Mouse (Mus musculus) heart, embryonic 14.5 days (tissue): ENCODE data around the gene Carhsp1. TPM values are rescaled to one million over a fixed set of nuclear protein-coding genes. Genes with fewer than 3 reads are reported as not detected.

ENCODE experiments used
- ATAC-seq: fragments of 200-750 bp; cut with Nextera tagmentation; 2 replicates; pipeline ENCODE4 v1.8.0; 2017; ENCODE audit warnings: low read depth, moderate TSS enrichment; ENCODE audit not compliant: insufficient number of reproducible peaks, insufficient read depth, low FRiP score
- H3K27ac ChIP-seq, 2 experiments: fragments of 200-500 bp in 1 of 2; fragments of 300-500 bp in 1 of 2; sonication (generic) in 1 of 2; replicated peaks in 1 of 2; 2 replicates each; pipeline ENCODE4 v1.5.1; 2012 to 2014; ENCODE audit warnings: low read depth in 2 of 2, low read length in 2 of 2, control low read depth in 1 of 2, mild to moderate bottlenecking in 1 of 2, mixed read lengths in 1 of 2; ENCODE audit not compliant: control insufficient read depth in 1 of 2, insufficient read depth in 1 of 2
- H3K27me3 ChIP-seq: fragments of 300-500 bp; sonication (generic); 2 replicates; pipeline ENCODE4 v1.6.1; 2014; ENCODE audit warnings: mild to moderate bottlenecking, low read length, control low read depth; ENCODE audit not compliant: control insufficient read depth, insufficient read depth
- H3K36me3 ChIP-seq: fragments of 300-500 bp; sonication (generic); 2 replicates; pipeline ENCODE4 v1.6.1; 2014; ENCODE audit warnings: mild to moderate bottlenecking, control low read depth, low read length, mixed read lengths; ENCODE audit not compliant: control insufficient read depth, insufficient read depth
- H3K4me1 ChIP-seq, 2 experiments: fragments of 200-500 bp in 1 of 2; fragments of 300-500 bp in 1 of 2; sonication (generic) in 1 of 2; 2 replicates each; pipeline ENCODE4 v1.6.1; 2012 to 2014; ENCODE audit warnings: low read length in 2 of 2, control low read depth in 1 of 2, mixed read lengths in 1 of 2; ENCODE audit not compliant: control insufficient read depth in 2 of 2, insufficient read depth in 2 of 2
- H3K4me2 ChIP-seq: fragments of 300-500 bp; sonication (generic); 2 replicates; pipeline ENCODE4 v1.6.1; 2014; ENCODE audit warnings: mild to moderate bottlenecking, low read length
- H3K4me3 ChIP-seq, 2 experiments: fragments of 200-500 bp in 1 of 2; fragments of 300-500 bp in 1 of 2; sonication (generic) in 1 of 2; 2 replicates each; pipeline ENCODE4 v1.5.1; 2012 to 2014; ENCODE audit warnings: low read length in 2 of 2, mild to moderate bottlenecking in 2 of 2, control low read depth in 1 of 2, low read depth in 1 of 2, moderate library complexity in 1 of 2; ENCODE audit not compliant: control insufficient read depth in 1 of 2, insufficient read depth in 1 of 2
- H3K9ac ChIP-seq: fragments of 300-500 bp; sonication (generic); 2 replicates; pipeline ENCODE4 v1.6.1; 2014; ENCODE audit warnings: mild to moderate bottlenecking, low read length
- H3K9me3 ChIP-seq: fragments of 300-500 bp; sonication (generic); 2 replicates; pipeline ENCODE4 v1.6.1; 2016; ENCODE audit warnings: low read length, control low read depth; ENCODE audit not compliant: control insufficient read depth
- WGBS: fragments of 180-500 bp; shearing (Covaris S2); extraction: QIAGEN DNeasy Blood & Tissue Kit; methylation state at CpG from one replicate; pipeline ENCODE4 v1.1.7; 2014; 5-methylcytosine and 5-hydroxymethylcytosine counted together
- polyA plus RNA-seq: library from polyadenylated mRNA; unstranded; fragments of >200 nt; fragmentation: Nextera tagmentation; extraction: Ambion mirVana; gene quantifications from 2 replicates; pipeline ENCODE4 v1.2.1, GENCODE M21; 2014

The Carhsp1 gene
- polyA plus RNA-seq, 1 experiment from 2014 or later = 31.3 TPM

DNA sequence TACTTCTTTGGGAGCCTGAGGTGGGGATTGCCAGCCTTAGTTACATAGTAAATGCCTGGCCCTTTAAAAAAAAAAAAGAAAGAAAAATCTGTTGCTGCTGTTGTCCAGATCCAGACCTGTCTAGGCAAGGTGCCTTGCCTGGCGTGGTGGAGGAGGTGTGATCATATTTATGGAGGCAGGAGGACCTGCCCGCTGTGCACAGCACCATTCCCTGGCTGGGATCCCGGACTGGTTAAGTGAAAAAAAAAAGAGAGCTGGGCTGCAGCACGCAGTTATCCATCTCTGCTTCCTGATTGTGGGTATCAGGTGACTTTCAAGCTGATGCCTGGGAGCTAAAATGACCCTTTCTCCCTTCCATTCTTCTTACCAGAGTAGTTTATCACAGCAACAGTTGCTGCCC, 13.1 kb upstream of the Carhsp1 start:
- H3K4me3 ChIP-seq = no peak overlapping the region
- H3K27ac ChIP-seq = no peak overlapping the region
- no peak for ATAC-seq
- H3K9ac ChIP-seq = no peak overlapping the region
- 31% methylated on average over 4 of the region's 4 CpGs for WGBS
- peaks cover 25% of the 10 kb centered on the region for H3K36me3 ChIP-seq
- H3K4me1 ChIP-seq = peaks cover 5 to 9% of the 10 kb centered on the region in 2 experiments; a peak in 3 of 4 replicates
- H3K4me2 ChIP-seq = no peak overlapping the region
- H3K27me3 ChIP-seq = no peaks in the 10 kb centered on the region
- H3K9me3 ChIP-seq = no peaks in the 10 kb centered on the region

DNA sequence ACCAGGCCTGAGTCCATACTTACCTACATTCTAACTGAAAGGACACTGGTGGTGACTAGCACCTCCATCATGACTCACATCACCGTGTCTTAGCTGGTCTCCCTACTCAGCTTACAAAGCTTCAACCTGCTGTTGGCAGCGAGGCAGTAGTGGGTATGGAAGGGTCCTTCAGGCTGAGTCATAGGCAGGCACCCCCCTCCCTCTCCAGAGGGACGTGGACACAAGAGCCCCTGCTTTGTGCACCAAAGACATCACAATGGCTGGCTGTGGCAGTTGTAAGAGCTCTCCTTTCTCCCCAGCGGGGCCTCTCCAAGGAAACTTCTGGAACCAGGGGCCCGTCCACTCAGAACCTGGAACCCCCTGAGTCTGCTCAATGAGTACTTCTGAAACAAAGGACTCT, 8.5 kb upstream of the Carhsp1 start, which contains the start of gene Gm5767:
TSS of gene Gm5767 (plus strand) at position 301 of the 400 bp plus-strand sequence.
- Histone ChIP-seq H3K4me1 (peaks cover 0 to 2% of the 10 kb centered on the region in 2 experiments; a peak in 1 of 4 replicates), H3K4me2 (no peak within 1 kb of the TSS), H3K27me3 (no peaks in the 10 kb centered on the region), H3K36me3 (no peaks in the 10 kb centered on the region), H3K4me3 (no peak within 1 kb of the TSS), H3K27ac (no peak within 1 kb of the TSS), H3K9ac (no peak within 1 kb of the TSS), H3K9me3 (no peaks in the 10 kb centered on the region)
- WGBS = 76% methylated on average over 5 of the region's 5 CpGs
- ATAC-seq = no peak

GRCm38 (mm10) chr16:8679780-8680179, 7.8 kb upstream of the Carhsp1 start:
- no peak overlapping the region for H3K27ac ChIP-seq
- no peak overlapping the region for H3K4me2 ChIP-seq
- peaks cover 0 to 2% of the 10 kb centered on the region in 2 experiments; a peak in 1 of 4 replicates for H3K4me1 ChIP-seq
- no peaks in the 10 kb centered on the region for H3K27me3 ChIP-seq
- no peaks in the 10 kb centered on the region for H3K9me3 ChIP-seq
- ATAC-seq = no peak
- no peak overlapping the region for H3K9ac ChIP-seq
- H3K4me3 ChIP-seq = no peak overlapping the region
- H3K36me3 ChIP-seq = no peaks in the 10 kb centered on the region
- 68% methylated on average over 3 of the region's 3 CpGs for WGBS

GRCm38 (mm10) chr16:8678676-8679075, 6.7 kb upstream of the Carhsp1 start:
- peaks cover 0 to 2% of the 10 kb centered on the region in 2 experiments; a peak in 1 of 4 replicates for H3K4me1 ChIP-seq
- H3K4me2 ChIP-seq = no peak overlapping the region
- no peak for ATAC-seq
- no peak overlapping the region for H3K9ac ChIP-seq
- no peaks in the 10 kb centered on the region for H3K36me3 ChIP-seq
- H3K9me3 ChIP-seq = no peaks in the 10 kb centered on the region
- no peak overlapping the region for H3K27ac ChIP-seq
- no peaks in the 10 kb centered on the region for H3K27me3 ChIP-seq
- 81% methylated on average over 4 of the region's 4 CpGs for WGBS
- H3K4me3 ChIP-seq = no peak overlapping the region

GRCm38 (mm10) chr16:8678035-8678434, 6.1 kb upstream of the Carhsp1 start:
- Histone ChIP-seq H3K4me1 (peaks cover 0 to 2% of the 10 kb centered on the region in 2 experiments; a peak in 1 of 4 replicates), H3K27me3 (no peaks in the 10 kb centered on the region), H3K4me3 (no peak overlapping the region), H3K36me3 (no peaks in the 10 kb centered on the region), H3K9me3 (no peaks in the 10 kb centered on the region), H3K27ac (no peak overlapping the region), H3K4me2 (no peak overlapping the region), H3K9ac (no peak overlapping the region)
- 50% methylated on average over 5 of the region's 5 CpGs for WGBS
- no peak for ATAC-seq

DNA sequence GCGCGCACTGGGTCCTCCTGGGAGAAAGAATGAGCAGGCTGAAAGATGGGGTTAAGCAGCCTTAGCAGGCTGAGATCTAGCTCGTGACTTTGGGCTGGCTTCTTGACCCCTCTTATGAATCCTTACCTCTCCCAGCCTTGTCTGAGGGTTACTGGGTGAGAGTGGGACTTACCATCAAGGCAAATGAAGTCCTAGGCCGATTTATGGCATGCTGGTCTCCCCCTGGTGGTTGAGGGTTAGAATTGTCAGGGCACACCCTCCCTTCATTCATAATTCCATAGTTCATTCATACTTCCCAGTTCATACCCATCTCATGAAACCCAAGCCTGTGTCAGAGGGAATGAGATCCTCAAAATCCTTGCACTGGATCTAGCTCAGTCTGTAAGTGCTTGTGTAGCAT, 4.8 kb upstream of the Carhsp1 start:
- WGBS = 53% methylated on average over 4 of the region's 4 CpGs

GRCm38 (mm10) chr16:8676228-8676627, 4.3 kb upstream of the Carhsp1 start:
- WGBS = 68% methylated on average over 2 of the region's 2 CpGs
- no peak for ATAC-seq
- no peaks in the 10 kb centered on the region for H3K36me3 ChIP-seq

More for the DNA sequence above, 4.8 kb upstream of the Carhsp1 start:
- no peaks in the 10 kb centered on the region for H3K9me3 ChIP-seq
- no peak overlapping the region for H3K4me2 ChIP-seq
- H3K4me1 ChIP-seq = peaks cover 0 to 2% of the 10 kb centered on the region in 2 experiments; a peak in 1 of 4 replicates
- no peaks in the 10 kb centered on the region for H3K27me3 ChIP-seq
- no peak overlapping the region for H3K27ac ChIP-seq
- no peaks in the 10 kb centered on the region for H3K36me3 ChIP-seq
- no peak for ATAC-seq
- H3K4me3 ChIP-seq = no peak overlapping the region
- no peak overlapping the region for H3K9ac ChIP-seq

GRCm38 (mm10) chr16:8675559-8675958, 3.6 kb upstream of the Carhsp1 start:
- Histone ChIP-seq H3K4me2 (no peak overlapping the region), H3K4me3 (no peak overlapping the region), H3K9ac (no peak overlapping the region), H3K36me3 (no peaks in the 10 kb centered on the region), H3K27ac (no peak overlapping the region), H3K9me3 (no peaks in the 10 kb centered on the region), H3K4me1 (peaks cover 4 to 5% of the 10 kb centered on the region in 2 experiments), H3K27me3 (no peaks in the 10 kb centered on the region)
- no peak for ATAC-seq
- WGBS = 82% methylated on average over 8 of the region's 8 CpGs

More at GRCm38 (mm10) chr16:8676228-8676627, 4.3 kb upstream of the Carhsp1 start:
- Histone ChIP-seq H3K27ac (no peak overlapping the region), H3K4me1 (peaks cover 0 to 2% of the 10 kb centered on the region in 2 experiments; a peak in 1 of 4 replicates), H3K27me3 (no peaks in the 10 kb centered on the region), H3K9me3 (no peaks in the 10 kb centered on the region), H3K4me3 (no peak overlapping the region), H3K4me2 (no peak overlapping the region), H3K9ac (no peak overlapping the region)
